In genomic region chr15:99473801-99474575, GRCm38 (mm10) we compare ENCODE assay signal across 8 mouse cellular contexts. TPM values are rescaled to one million over a fixed set of nuclear protein-coding genes. Genes with fewer than 3 reads are reported as not detected.
A peak's percentile ranks its signal among the peaks of the same experiment; 100 is the strongest.
DNase-seq lines count a peak whose midpoint lies in the region; ATAC-seq and TF ChIP-seq lines count a peak whose summit lies in the region.

No protein-coding gene starts in this region.

- H3K4me2 ChIP-seq in embryonic facial prominence, embryonic 15.5 days (replicated peaks), result peak overlapping the region; percentile 74
- peak overlapping the region; percentile 85 for H3K4me2 ChIP-seq in heart, embryonic 13.5 days
- peak overlapping the region; percentile 85 for H3K4me2 ChIP-seq in kidney, embryonic 16.5 days (replicated peaks; ENCODE audit: low read depth, low read length)
- peak overlapping the region; percentile 77 for H3K4me2 ChIP-seq in lung, embryonic 14.5 days
- peak overlapping the region; percentile 77 for H3K4me2 ChIP-seq in neural tube, embryonic 14.5 days (ENCODE audit: low read depth, low read length)

- H3K9me3 ChIP-seq in embryonic facial prominence, embryonic 15.5 days (replicated peaks), result no peaks in the 10 kb centered on the region
- H3K9me3 ChIP-seq in heart, embryonic 13.5 days, result no peaks in the 10 kb centered on the region
- no peaks in the 10 kb centered on the region for H3K9me3 ChIP-seq in kidney, embryonic 16.5 days (ENCODE audit: low read length)
- H3K9me3 ChIP-seq in lung, embryonic 14.5 days (ENCODE audit: low read depth, low read length), result no peaks in the 10 kb centered on the region
- no peaks in the 10 kb centered on the region for H3K9me3 ChIP-seq in neural tube, embryonic 14.5 days (ENCODE audit: control insufficient read depth, low read length)

- peaks cover 13% of the 10 kb centered on the region for H3K36me3 ChIP-seq in embryonic facial prominence, embryonic 15.5 days
- peaks cover 14% of the 10 kb centered on the region for H3K36me3 ChIP-seq in heart, embryonic 13.5 days
- H3K36me3 ChIP-seq in kidney, embryonic 16.5 days (ENCODE audit: insufficient read depth, low read length), result peaks cover 8% of the 10 kb centered on the region
- peaks cover 13% of the 10 kb centered on the region for H3K36me3 ChIP-seq in lung, embryonic 14.5 days (ENCODE audit: insufficient read depth)
- H3K36me3 ChIP-seq in neural tube, embryonic 14.5 days (ENCODE audit: control insufficient read depth, insufficient read depth, low read length), result no peaks in the 10 kb centered on the region

- H3K4me3 ChIP-seq in embryonic facial prominence, embryonic 15.5 days (replicated peaks), result peak overlapping the region; percentile 84
- H3K4me3 ChIP-seq in heart, embryonic 13.5 days, result peak overlapping the region; percentile 82
- H3K4me3 ChIP-seq in kidney, embryonic 16.5 days (ENCODE audit: low read length), result peak overlapping the region; percentile 92
- H3K4me3 ChIP-seq in lung, embryonic 14.5 days (ENCODE audit: low read depth, low read length), result peak overlapping the region; percentile 76
- peak overlapping the region; percentile 77 for H3K4me3 ChIP-seq in neural tube, embryonic 14.5 days (ENCODE audit: low read depth, low read length)

- peaks cover 15% of the 10 kb centered on the region for H3K4me1 ChIP-seq in embryonic facial prominence, embryonic 15.5 days
- peaks cover 29% of the 10 kb centered on the region for H3K4me1 ChIP-seq in heart, embryonic 13.5 days
- H3K4me1 ChIP-seq in kidney, embryonic 16.5 days (ENCODE audit: insufficient read depth, low read length), result peaks cover 14% of the 10 kb centered on the region
- H3K4me1 ChIP-seq in lung, embryonic 14.5 days (ENCODE audit: insufficient read depth), result 0 out of 2 replicates have a peak, but pooled peaks cover 3% of the 10 kb centered on the region
- H3K4me1 ChIP-seq in neural tube, embryonic 14.5 days (ENCODE audit: control insufficient read depth, insufficient read depth, low read length), result peaks cover 4% of the 10 kb centered on the region; the same call in 1 of the 2 replicates

- H3K9ac ChIP-seq in embryonic facial prominence, embryonic 15.5 days, result peak overlapping the region; percentile 91
- H3K9ac ChIP-seq in heart, embryonic 13.5 days, result peak overlapping the region; percentile 87
- peak overlapping the region; percentile 96 for H3K9ac ChIP-seq in kidney, embryonic 16.5 days (replicated peaks; ENCODE audit: low read length)
- H3K9ac ChIP-seq in lung, embryonic 14.5 days, result peak overlapping the region; percentile 91
- H3K9ac ChIP-seq in neural tube, embryonic 14.5 days (replicated peaks; ENCODE audit: low read depth, low read length), result peak overlapping the region; percentile 92

- WGBS in embryonic facial prominence, embryonic 15.5 days, result 4% methylated on average over 38 of the region's 38 CpGs
- WGBS in heart, embryonic 13.5 days, result 4% methylated on average over 38 of the region's 38 CpGs
- 5% methylated on average over 38 of the region's 38 CpGs for WGBS in kidney, embryonic 16.5 days
- WGBS in lung, embryonic 14.5 days, result 4% methylated on average over 38 of the region's 38 CpGs
- WGBS in neural tube, embryonic 14.5 days, result 6% methylated on average over 38 of the region's 38 CpGs

- ATAC-seq in embryonic facial prominence, embryonic 15.5 days (ENCODE audit: insufficient number of reproducible peaks, low FRiP score, low TSS enrichment, low read depth), result peak; percentile 78
- ATAC-seq in heart, embryonic 13.5 days (ENCODE audit: extremely low read depth, insufficient number of reproducible peaks, low FRiP score, low TSS enrichment), result peak; percentile 52
- ATAC-seq in kidney, embryonic 16.5 days (ENCODE audit: low FRiP score, low TSS enrichment), result peak; percentile 83
- peak; percentile 89 for ATAC-seq in lung, embryonic 14.5 days (ENCODE audit: insufficient read depth)
- peak; percentile 76 for ATAC-seq in neural tube, embryonic 14.5 days (ENCODE audit: low read depth)
- ATAC-seq in activated CD4-positive, CD25-positive, alpha-beta regulatory T cell, adult 4 months, result no peak

- DNase-seq in CD4-positive, CD25-positive, alpha-beta regulatory T cell, adult 2 months (ENCODE audit: low read depth, low spot score), result peak; percentile 47
- peak; percentile 54 to 57 for DNase-seq in adrenal gland, adult 18-20 months (ENCODE audit: low spot score in 2 of 2)
- peak; percentile 90 for DNase-seq in lung, embryonic 14.5 days

- no peak for TF ChIP-seq CTCF in lung, embryonic 14.5 days (IDR thresholded peaks at IDR 0.05; ENCODE audit: low read depth)

- H3K27ac ChIP-seq in embryonic facial prominence, embryonic 15.5 days (replicated peaks), result peak overlapping the region; percentile 96
- H3K27ac ChIP-seq in heart, embryonic 13.5 days (replicated peaks), result peak overlapping the region; percentile 93
- H3K27ac ChIP-seq in kidney, embryonic 16.5 days (ENCODE audit: low read length), result peak overlapping the region; percentile 96
- peak overlapping the region; percentile 98 for H3K27ac ChIP-seq in lung, embryonic 14.5 days (ENCODE audit: low read depth)
- peak overlapping the region; percentile 87 for H3K27ac ChIP-seq in neural tube, embryonic 14.5 days (ENCODE audit: low read depth, low read length)

- no peaks in the 10 kb centered on the region for H3K27me3 ChIP-seq in embryonic facial prominence, embryonic 15.5 days
- H3K27me3 ChIP-seq in heart, embryonic 13.5 days (replicated peaks), result no peaks in the 10 kb centered on the region
- no peaks in the 10 kb centered on the region for H3K27me3 ChIP-seq in kidney, embryonic 16.5 days (ENCODE audit: insufficient read depth, low read length)
- no peaks in the 10 kb centered on the region for H3K27me3 ChIP-seq in lung, embryonic 14.5 days (ENCODE audit: insufficient read depth, low read length)
- H3K27me3 ChIP-seq in neural tube, embryonic 14.5 days (ENCODE audit: control insufficient read depth, insufficient read depth, low read length), result no peaks in the 10 kb centered on the region

RNA-seq across cellular contexts. Expression of gene Bcdin3d, which starts 0.5 kb away (rescaled TPM):
- total RNA-seq in adrenal gland, adult 18-20 months (2021), result 1 to 10 TPM; 4.6 to 4.7 TPM
- 13.1 and 13.4 TPM in 2 replicates for polyA plus RNA-seq in embryonic facial prominence, embryonic 15.5 days (2015; fragmentation: Nextera tagmentation; extraction: Ambion mirVana)
- 10.5 and 13.7 TPM in 2 replicates for polyA plus RNA-seq in heart, embryonic 13.5 days (2015; fragmentation: Nextera tagmentation; extraction: Ambion mirVana)
- polyA plus RNA-seq in kidney, embryonic 16.5 days (2015; fragmentation: Nextera tagmentation; extraction: Ambion mirVana), result 16.8 and 18.2 TPM in 2 replicates
- polyA plus RNA-seq in lung, embryonic 14.5 days (2014; fragmentation: Nextera tagmentation; extraction: Ambion mirVana), result 13.2 and 16.1 TPM in 2 replicates
- 19.7 and 20.2 TPM in 2 replicates for polyA plus RNA-seq in neural tube, embryonic 14.5 days (2014; fragmentation: Nextera tagmentation; extraction: Ambion mirVana)
- 10 to 100 TPM; 23.3 to 23.5 TPM for polyA plus RNA-seq in activated CD4-positive, CD25-positive, alpha-beta regulatory T cell, adult 4 months (2017; shearing (Covaris generic))

RNA-seq across cellular contexts. Expression of gene Nckap5l, which starts 16.4 kb away (rescaled TPM):
- total RNA-seq in adrenal gland, adult 18-20 months (2021), result 10 to 100 TPM; 14.1 to 18.7 TPM
- polyA plus RNA-seq in embryonic facial prominence, embryonic 15.5 days (2015; fragmentation: Nextera tagmentation; extraction: Ambion mirVana), result 11.7 and 14.9 TPM in 2 replicates
- 6.8 and 7.7 TPM in 2 replicates for polyA plus RNA-seq in heart, embryonic 13.5 days (2015; fragmentation: Nextera tagmentation; extraction: Ambion mirVana)
- 9.3 and 10.9 TPM in 2 replicates for polyA plus RNA-seq in kidney, embryonic 16.5 days (2015; fragmentation: Nextera tagmentation; extraction: Ambion mirVana)
- polyA plus RNA-seq in lung, embryonic 14.5 days (2014; fragmentation: Nextera tagmentation; extraction: Ambion mirVana), result 11.0 and 14.4 TPM in 2 replicates
- 16.5 and 18.7 TPM in 2 replicates for polyA plus RNA-seq in neural tube, embryonic 14.5 days (2014; fragmentation: Nextera tagmentation; extraction: Ambion mirVana)
- 1 to 10 TPM in 1 of 2 experiments, under 1 TPM in 1; 0.76 to 1.2 TPM for polyA plus RNA-seq in activated CD4-positive, CD25-positive, alpha-beta regulatory T cell, adult 4 months (2017; shearing (Covaris generic))

RNA-seq across cellular contexts. Expression of gene Faim2, which starts 54.0 kb away (rescaled TPM):
- total RNA-seq in adrenal gland, adult 18-20 months (2021), result 10 to 100 TPM; 28.9 to 31.6 TPM
- 3.3 and 7.3 TPM in 2 replicates for polyA plus RNA-seq in embryonic facial prominence, embryonic 15.5 days (2015; fragmentation: Nextera tagmentation; extraction: Ambion mirVana)
- 0.12 and 0.22 TPM in 2 replicates for polyA plus RNA-seq in heart, embryonic 13.5 days (2015; fragmentation: Nextera tagmentation; extraction: Ambion mirVana)
- 0.32 and 0.50 TPM in 2 replicates for polyA plus RNA-seq in kidney, embryonic 16.5 days (2015; fragmentation: Nextera tagmentation; extraction: Ambion mirVana)
- 1.4 and 1.5 TPM in 2 replicates for polyA plus RNA-seq in lung, embryonic 14.5 days (2014; fragmentation: Nextera tagmentation; extraction: Ambion mirVana)
- 24.0 and 32.0 TPM in 2 replicates for polyA plus RNA-seq in neural tube, embryonic 14.5 days (2014; fragmentation: Nextera tagmentation; extraction: Ambion mirVana)
- polyA plus RNA-seq in activated CD4-positive, CD25-positive, alpha-beta regulatory T cell, adult 4 months (2017; shearing (Covaris generic)), result under 1 TPM in 1 of 2 experiments, not detected in 1; 0.07 TPM
